Comparison of ENCODE assay signal across 16 mouse cellular contexts in genomic region chr9:69477824-69478222, GRCm38 (mm10). TPM values are rescaled to one million over a fixed set of nuclear protein-coding genes. Genes with fewer than 3 reads are reported as not detected.
DNase-seq lines count a peak whose midpoint lies in the region; ATAC-seq lines count a peak whose summit lies in the region.
"Had no signal": no experiment of that assay in that cellular context is flagged by ENCODE, and none has a peak within 500 bp of the region (broad histone marks: within the 10 kb centered on the region; RNA-seq: fewer than 3 reads in every experiment).

No protein-coding gene starts in this region.

- H3K27ac ChIP-seq in heart, embryonic 10.5 days = 0 out of 2 replicates have a peak overlapping the region, but pooled peaks have one; percentile 18
- 0 out of 2 replicates have a peak overlapping the region, but pooled peaks have one; percentile 52 for H3K27ac ChIP-seq in kidney, embryonic 15.5 days
- H3K27ac ChIP-seq in stomach, embryonic 14.5 days (ENCODE audit: low read length) = peak overlapping the region; percentile 11; the same call in 1 of the 2 replicates
- no peak overlapping the region for H3K27ac ChIP-seq in hindbrain, embryonic 16.5 days (ENCODE audit: low read depth, low read length)
- H3K27ac ChIP-seq: forebrain, embryonic 15.5 days; hindbrain, embryonic 12.5 days had no signal

- ATAC-seq in kidney, embryonic 15.5 days (replicated peaks; ENCODE audit: low FRiP score) = no peak
- no peak for ATAC-seq in stomach, embryonic 14.5 days (ENCODE audit: insufficient number of reproducible peaks, insufficient read depth, low FRiP score, low read depth)
- ATAC-seq in hindbrain, embryonic 16.5 days = no peak
- ATAC-seq: forebrain, embryonic 15.5 days had no signal

- H3K4me3 ChIP-seq in heart, embryonic 10.5 days = no peak overlapping the region
- H3K4me3 ChIP-seq in kidney, embryonic 15.5 days (replicated peaks) = no peak overlapping the region
- H3K4me3 ChIP-seq in stomach, embryonic 14.5 days (ENCODE audit: low read depth, low read length) = no peak overlapping the region
- H3K4me3 ChIP-seq in hindbrain, embryonic 16.5 days (ENCODE audit: low read length) = no peak overlapping the region
- H3K4me3 ChIP-seq: embryonic facial prominence, embryonic 12.5 days; forebrain, embryonic 15.5 days; hindbrain, embryonic 12.5 days had no signal

- H3K9me3 ChIP-seq in heart, embryonic 10.5 days = no peaks in the 10 kb centered on the region
- H3K9me3 ChIP-seq in kidney, embryonic 15.5 days (replicated peaks) = no peaks in the 10 kb centered on the region
- no peaks in the 10 kb centered on the region for H3K9me3 ChIP-seq in stomach, embryonic 14.5 days (ENCODE audit: control insufficient read depth, low read depth, low read length)
- no peaks in the 10 kb centered on the region for H3K9me3 ChIP-seq in hindbrain, embryonic 16.5 days (ENCODE audit: control insufficient read depth, low read length)
- H3K9me3 ChIP-seq: embryonic facial prominence, embryonic 12.5 days; forebrain, embryonic 15.5 days; hindbrain, embryonic 12.5 days had no signal

- no peak for DNase-seq in heart, embryonic 10.5 days (ENCODE audit: low spot score)
- DNase-seq in heart, adult 9 months (ENCODE audit: low spot score in 2 of 2) = no peak
- DNase-seq in kidney, postnatal 4 days = no peak
- peak; percentile 23 for DNase-seq in NIH3T3 (ENCODE audit: low read depth)
- DNase-seq in layer of hippocampus, adult 9-11 months = no peak
- DNase-seq: adrenal gland, postnatal 25 days; cerebellum, postnatal 36 days; gastrocnemius, postnatal 10 days; midbrain, embryonic 14.5 days; right cerebral cortex, postnatal 4 days had no signal

- 61% methylated on average over 6 of the region's 6 CpGs for WGBS in heart, embryonic 10.5 days
- 52% methylated on average over 6 of the region's 6 CpGs for WGBS in kidney, embryonic 15.5 days
- 49% methylated on average over 6 of the region's 6 CpGs for WGBS in stomach, embryonic 14.5 days
- WGBS in hindbrain, embryonic 16.5 days = 66% methylated on average over 6 of the region's 6 CpGs

- H3K9ac ChIP-seq in kidney, embryonic 15.5 days = no peak overlapping the region
- no peak overlapping the region for H3K9ac ChIP-seq in stomach, embryonic 14.5 days (replicated peaks; ENCODE audit: low read depth, low read length)
- H3K9ac ChIP-seq in hindbrain, embryonic 16.5 days (ENCODE audit: low read depth, low read length) = no peak overlapping the region
- H3K9ac ChIP-seq: embryonic facial prominence, embryonic 12.5 days; forebrain, embryonic 15.5 days; hindbrain, embryonic 12.5 days had no signal

- H3K27me3 ChIP-seq in heart, embryonic 10.5 days (ENCODE audit: insufficient read depth, poor library complexity, severe bottlenecking) = no peaks in the 10 kb centered on the region
- H3K27me3 ChIP-seq in kidney, embryonic 15.5 days = no peaks in the 10 kb centered on the region
- no peaks in the 10 kb centered on the region for H3K27me3 ChIP-seq in stomach, embryonic 14.5 days (ENCODE audit: control insufficient read depth, insufficient read depth, low read length)
- H3K27me3 ChIP-seq in hindbrain, embryonic 16.5 days (replicated peaks; ENCODE audit: control insufficient read depth, insufficient read depth, low read length) = no peaks in the 10 kb centered on the region
- H3K27me3 ChIP-seq: embryonic facial prominence, embryonic 12.5 days; forebrain, embryonic 15.5 days; hindbrain, embryonic 12.5 days had no signal

- H3K4me2 ChIP-seq in kidney, embryonic 15.5 days = no peak overlapping the region
- no peak overlapping the region for H3K4me2 ChIP-seq in stomach, embryonic 14.5 days (replicated peaks; ENCODE audit: low read depth, low read length)
- H3K4me2 ChIP-seq in hindbrain, embryonic 16.5 days (ENCODE audit: low read length) = no peak overlapping the region
- H3K4me2 ChIP-seq: embryonic facial prominence, embryonic 12.5 days; forebrain, embryonic 15.5 days; hindbrain, embryonic 12.5 days had no signal

- peaks cover 47% of the 10 kb centered on the region for H3K36me3 ChIP-seq in heart, embryonic 10.5 days
- H3K36me3 ChIP-seq in kidney, embryonic 15.5 days = peaks cover 67% of the 10 kb centered on the region
- H3K36me3 ChIP-seq in stomach, embryonic 14.5 days (ENCODE audit: control insufficient read depth, insufficient read depth, low read length) = peaks cover 42% of the 10 kb centered on the region
- no peaks in the 10 kb centered on the region for H3K36me3 ChIP-seq in hindbrain, embryonic 16.5 days (ENCODE audit: control insufficient read depth, insufficient read depth, low read length)
- H3K36me3 ChIP-seq: forebrain, embryonic 15.5 days; hindbrain, embryonic 12.5 days had no signal

- H3K4me1 ChIP-seq in heart, embryonic 10.5 days = peaks cover 27% of the 10 kb centered on the region
- H3K4me1 ChIP-seq in kidney, embryonic 15.5 days = peaks cover 32% of the 10 kb centered on the region
- H3K4me1 ChIP-seq in stomach, embryonic 14.5 days (ENCODE audit: control insufficient read depth, insufficient read depth, low read length) = peaks cover 14% of the 10 kb centered on the region
- no peaks in the 10 kb centered on the region; the same call in 1 of the 2 replicates for H3K4me1 ChIP-seq in hindbrain, embryonic 16.5 days (ENCODE audit: control insufficient read depth, insufficient read depth, low read depth, low read length)
- H3K4me1 ChIP-seq: forebrain, embryonic 15.5 days; hindbrain, embryonic 12.5 days had no signal

RNA-seq across cellular contexts. Expression of gene Anxa2, which starts 24.4 kb away (rescaled TPM):
- 349 and 412 TPM in 2 replicates for polyA plus RNA-seq in heart, embryonic 10.5 days (2016; fragmentation: Nextera tagmentation; extraction: Ambion mirVana)
- 567 and 614 TPM in 2 replicates for polyA plus RNA-seq in kidney, embryonic 15.5 days (2015; fragmentation: Nextera tagmentation; extraction: Ambion mirVana)
- polyA plus RNA-seq in stomach, embryonic 14.5 days (2014; fragmentation: Nextera tagmentation; extraction: Ambion mirVana) = 902 and 935 TPM in 2 replicates
- polyA plus RNA-seq in hindbrain, embryonic 16.5 days (2015; fragmentation: Nextera tagmentation; extraction: Ambion mirVana) = 153 and 199 TPM in 2 replicates
